Mouse (Mus musculus) kidney, postnatal 14 days (tissue): ENCODE data around the gene Kat2b.
"Not testable (repeated sequence)": the region's sequence is repeated elsewhere in the genome, so short reads cannot be mapped to it uniquely, and the experiment has no call there.

Source experiments
- DNase-seq: peaks from one replicate; pipeline ENCODE4 v3.0.0; 2022; ENCODE audit warnings: mixed read lengths

Gene Kat2b

DNA sequence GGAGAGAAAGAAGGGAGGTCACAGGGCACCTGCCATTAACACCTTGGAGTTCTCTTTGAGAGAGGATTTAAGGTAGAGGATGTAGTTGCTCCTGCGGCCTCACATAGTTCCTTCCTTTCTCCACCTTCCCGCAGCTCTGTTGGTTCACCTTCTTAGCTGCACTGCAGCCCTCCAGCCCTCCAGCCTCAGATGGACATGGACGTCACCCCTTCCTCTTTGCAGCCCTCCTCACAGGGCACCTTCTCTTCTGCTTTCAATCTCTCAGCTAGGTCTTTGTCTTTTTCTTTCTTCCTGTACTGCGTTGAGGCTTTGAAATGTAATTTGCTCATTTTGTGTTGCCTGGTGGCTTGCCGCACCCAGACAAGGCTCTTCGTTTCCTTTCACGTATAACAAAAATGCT lies 36.6 kb downstream of the Kat2b start:
- DNase-seq: not testable (repeated sequence)

DNA sequence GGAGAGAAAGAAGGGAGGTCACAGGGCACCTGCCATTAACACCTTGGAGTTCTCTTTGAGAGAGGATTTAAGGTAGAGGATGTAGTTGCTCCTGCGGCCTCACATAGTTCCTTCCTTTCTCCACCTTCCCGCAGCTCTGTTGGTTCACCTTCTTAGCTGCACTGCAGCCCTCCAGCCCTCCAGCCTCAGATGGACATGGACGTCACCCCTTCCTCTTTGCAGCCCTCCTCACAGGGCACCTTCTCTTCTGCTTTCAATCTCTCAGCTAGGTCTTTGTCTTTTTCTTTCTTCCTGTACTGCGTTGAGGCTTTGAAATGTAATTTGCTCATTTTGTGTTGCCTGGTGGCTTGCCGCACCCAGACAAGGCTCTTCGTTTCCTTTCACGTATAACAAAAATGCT lies 39.4 kb downstream of the Kat2b start:
- DNase-seq: not testable (repeated sequence)

DNA sequence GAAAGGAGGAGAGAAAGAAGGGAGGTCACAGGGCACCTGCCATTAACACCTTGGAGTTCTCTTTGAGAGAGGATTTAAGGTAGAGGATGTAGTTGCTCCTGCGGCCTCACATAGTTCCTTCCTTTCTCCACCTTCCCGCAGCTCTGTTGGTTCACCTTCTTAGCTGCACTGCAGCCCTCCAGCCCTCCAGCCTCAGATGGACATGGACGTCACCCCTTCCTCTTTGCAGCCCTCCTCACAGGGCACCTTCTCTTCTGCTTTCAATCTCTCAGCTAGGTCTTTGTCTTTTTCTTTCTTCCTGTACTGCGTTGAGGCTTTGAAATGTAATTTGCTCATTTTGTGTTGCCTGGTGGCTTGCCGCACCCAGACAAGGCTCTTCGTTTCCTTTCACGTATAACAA lies 42.3 kb downstream of the Kat2b start:
- not testable (repeated sequence) for DNase-seq

DNA sequence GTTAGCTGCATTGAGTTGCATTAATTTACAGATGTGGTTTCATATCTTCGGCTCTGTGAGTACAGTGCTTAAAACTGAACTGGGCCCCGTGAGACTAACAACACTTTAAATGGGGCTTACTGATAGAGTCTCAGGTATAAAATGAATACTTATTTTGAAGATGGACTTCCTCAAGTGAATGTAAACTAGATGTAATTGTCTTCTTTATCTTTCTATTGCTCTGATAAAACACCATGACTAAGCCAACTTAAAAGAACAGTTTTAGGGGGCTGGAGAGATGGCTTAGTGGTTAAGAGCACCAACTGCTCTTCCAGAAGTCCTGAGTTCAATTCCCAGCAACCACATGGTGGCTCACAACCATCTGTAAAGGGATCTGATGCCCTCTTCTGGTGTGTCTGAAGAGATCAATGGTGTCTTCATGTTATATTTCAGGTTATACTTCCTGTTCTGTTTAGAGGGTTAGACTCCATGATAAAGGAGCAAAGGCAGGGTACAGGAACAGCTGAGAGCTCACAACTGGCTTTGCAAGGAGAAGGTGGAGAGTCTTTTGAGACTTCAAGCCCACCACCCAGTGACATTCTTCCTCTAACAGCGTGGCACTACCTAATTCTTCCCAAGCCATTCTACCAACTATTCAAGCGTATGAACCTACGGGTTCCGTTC lies 50.8 kb downstream of the Kat2b start:
- no peak for DNase-seq

DNA sequence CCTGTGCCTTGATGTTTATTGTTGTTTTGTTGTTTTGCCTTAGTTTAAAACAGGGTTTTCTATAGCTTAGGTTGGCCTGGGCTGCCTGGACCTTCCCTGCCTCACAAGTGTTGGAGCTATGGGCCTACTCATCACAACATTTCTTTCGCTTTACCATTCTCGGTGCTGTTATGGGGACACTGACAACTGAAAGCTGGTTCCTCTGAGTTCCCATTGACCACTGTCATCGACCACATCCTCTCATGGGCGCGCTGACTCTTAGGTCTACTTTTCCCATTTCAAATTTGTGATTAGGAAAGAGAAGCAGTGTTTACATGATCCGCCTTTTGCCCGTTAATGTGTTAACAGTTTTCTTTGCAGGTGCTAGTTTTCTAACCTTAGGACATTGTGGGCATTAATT lies 51.7 kb downstream of the Kat2b start:
- DNase-seq: no peak

DNA sequence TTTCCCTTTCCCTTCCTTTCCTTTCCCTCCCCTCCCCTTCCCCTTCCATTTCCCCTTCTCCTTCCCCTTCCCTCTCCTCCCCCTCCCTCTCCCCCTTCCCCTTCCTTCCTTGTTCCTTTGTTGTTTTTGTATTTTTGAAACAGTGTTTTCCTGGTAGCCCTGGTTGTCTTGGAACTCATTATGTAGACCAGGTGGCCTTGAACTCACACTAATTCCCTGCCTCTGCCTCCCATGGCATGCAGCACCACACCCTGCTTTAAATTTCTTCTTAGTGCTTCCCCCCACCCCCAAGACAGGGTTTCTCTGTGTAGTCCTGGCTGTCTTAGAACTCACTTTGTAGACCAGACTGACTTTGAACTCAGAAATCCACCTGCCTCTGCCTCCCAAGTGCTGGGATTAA lies 52.7 kb downstream of the Kat2b start:
- no peak for DNase-seq

DNA sequence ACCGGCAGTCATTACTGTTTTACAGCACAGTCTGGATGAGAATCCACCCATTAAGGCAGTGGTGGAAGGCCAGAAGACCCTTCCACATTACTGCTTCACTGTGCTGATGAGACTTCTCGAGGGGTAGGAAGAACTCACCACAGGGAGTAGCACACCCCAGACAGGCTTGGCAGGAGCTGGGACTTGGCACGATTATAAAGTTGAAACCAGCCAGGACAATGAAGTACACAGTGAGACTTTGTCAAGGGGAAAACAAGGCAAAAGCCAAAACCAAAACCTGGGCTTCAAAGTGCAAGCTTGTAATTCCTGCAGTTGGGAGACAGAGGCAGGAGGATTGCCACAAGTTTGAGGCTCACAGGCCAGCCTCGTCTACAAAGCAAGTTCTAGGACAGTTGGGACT lies 54.0 kb downstream of the Kat2b start:
- no peak for DNase-seq

DNA sequence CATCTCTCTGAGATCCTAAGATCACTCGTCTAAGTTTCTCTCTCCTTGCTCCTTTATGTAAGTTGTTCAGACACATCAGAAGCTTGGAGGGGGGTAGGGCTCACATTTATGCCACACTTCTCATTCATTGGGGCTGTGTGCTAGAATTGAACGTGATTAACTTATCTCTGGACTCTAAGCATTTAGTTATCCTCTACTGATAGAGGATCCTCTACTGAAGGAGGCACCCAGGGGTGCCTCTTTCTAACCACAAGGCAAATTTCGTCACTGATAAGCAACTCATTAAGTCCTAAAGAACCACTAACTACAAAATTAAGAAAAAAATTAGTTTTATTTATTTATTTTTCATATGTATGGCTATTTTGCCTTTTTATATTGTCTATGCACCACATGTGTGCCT lies 55.5 kb downstream of the Kat2b start:
- no peak for DNase-seq

DNA sequence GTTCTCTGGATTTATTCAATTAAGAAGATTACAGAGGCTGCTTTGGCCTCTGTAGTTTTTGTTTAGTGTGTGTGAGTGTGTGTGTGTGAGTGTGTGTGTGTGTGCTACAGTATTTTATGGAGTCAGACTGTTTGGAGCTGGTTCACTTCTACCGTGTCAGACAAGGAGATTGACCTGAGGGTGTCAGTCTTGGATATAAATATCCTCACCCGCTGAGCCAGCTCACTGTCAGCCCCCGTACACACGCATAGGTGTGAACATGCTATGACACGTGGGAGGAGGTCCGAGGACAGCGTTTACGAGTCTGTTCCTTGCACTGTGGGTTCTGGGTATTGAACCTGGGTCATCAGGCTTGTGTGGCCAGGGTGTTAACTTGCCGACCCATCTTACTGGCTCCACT lies 57.1 kb downstream of the Kat2b start:
- no peak for DNase-seq

DNA sequence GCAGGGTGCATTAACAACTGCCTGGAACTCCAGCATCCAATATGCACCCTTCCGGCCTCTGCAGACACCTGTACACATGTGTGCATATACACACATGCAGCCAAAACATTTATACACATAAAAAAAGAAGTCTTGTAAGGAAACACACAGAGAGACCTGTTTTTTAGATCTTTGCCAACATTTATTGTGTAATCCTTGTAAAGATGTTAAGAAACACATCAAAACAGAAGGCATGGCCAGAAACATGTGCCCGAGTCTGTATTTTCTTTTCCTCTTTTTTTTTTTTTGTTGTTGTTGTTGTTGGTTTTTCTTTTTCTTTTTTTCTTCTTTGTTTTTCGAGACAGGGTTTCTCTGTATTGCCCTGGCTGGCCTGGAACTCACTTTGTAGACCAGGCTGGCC lies 59.5 kb downstream of the Kat2b start:
- DNase-seq: no peak

DNA sequence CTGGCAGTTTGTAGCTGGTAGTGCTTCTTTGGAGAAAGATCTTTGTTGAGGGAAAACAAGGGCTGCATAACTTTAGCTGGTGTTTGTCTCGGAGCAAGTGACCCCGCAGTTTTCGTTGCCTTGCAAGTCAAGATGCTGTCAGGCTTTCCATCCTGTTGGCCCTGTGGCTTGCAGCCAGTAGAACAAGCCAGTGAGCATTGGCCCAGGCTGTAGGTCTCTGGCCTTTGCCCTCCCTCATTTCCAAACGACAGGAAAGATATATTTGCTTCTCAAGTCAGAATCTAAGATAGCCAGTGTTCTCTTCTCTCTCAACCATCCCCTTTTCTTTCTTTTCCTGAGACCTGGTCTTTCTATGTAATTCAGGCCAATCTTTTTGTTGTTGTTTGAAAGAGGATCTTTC lies 60.8 kb downstream of the Kat2b start:
- DNase-seq: peak; percentile 43

DNA sequence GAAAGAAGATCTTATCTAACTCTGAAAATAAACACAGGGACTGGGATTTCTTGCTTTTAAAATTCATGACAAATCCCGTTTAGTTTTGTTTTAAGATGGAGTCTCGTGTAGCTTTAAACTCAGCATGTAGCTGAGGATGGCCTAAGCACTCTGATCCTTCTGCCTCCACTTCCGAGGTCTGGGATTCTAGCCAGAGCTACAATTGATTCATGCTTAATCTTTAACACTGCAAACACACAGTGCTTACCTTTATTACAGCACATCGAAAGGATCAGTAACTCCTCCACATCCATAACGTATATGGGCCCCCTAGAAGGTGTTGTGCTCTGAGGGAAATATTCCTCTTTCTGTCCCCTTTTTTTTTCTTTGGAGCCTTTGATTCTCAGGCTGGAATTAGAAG lies 61.5 kb downstream of the Kat2b start:
- no peak for DNase-seq

DNA sequence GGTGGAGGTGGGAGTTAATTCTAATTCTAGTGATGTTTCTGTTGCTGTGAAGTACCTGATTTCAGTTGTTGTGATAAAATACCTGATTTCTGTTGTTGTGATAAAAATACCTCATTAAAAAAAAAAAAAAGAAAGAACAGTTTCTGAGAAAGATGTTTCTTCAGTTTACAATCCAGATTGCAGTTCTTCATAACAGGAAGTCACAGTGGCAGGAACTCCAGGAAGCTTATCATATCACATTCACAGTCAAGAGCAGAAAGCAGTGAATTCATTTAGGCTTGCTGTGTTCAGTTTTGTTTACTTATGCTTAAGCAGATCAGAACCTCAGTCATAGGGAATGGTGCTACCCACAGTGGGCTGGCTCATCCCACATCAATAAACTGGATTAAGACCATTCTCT lies 64.7 kb downstream of the Kat2b start:
- no peak for DNase-seq

DNA sequence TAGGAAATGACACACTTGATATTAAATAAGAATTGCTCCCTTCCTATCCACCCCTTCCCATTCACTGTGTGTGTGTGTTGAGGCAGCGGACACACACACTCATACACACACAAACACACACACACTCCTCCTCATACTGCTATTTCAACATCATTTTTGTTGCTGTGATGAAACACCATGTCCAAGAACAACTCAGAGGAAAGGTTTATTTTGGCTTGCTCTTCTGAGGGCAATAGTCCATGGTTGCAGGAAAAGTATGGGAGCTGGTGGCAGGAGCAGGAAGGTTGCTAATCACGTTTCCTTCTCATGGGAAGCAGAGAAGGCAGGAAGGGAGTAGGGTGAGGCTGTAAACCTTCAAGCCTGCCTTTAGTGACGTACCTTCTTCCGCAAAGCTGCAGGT lies 76.7 kb downstream of the Kat2b start:
- DNase-seq: no peak

DNA sequence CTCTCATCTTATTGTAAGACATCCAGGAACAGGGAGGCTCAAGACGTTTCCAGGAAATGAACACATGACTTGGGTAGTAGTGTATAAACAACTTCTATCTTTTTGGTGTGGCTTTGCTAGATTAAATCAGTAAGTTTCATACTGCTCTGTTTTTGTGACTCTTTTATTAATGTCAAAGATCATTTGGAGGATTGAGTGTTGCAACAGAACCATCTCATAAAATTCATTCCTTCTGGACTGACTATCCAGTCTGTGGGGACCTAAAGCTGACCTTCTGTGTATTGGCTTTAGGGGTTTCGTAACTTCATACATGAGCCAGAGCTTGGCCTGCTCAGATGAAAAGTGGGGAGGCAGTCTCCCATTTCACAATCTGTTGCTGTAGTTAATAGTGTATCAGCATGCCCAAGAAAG lies 83.6 kb downstream of the Kat2b start:
- DNase-seq: peak; percentile 18

DNA sequence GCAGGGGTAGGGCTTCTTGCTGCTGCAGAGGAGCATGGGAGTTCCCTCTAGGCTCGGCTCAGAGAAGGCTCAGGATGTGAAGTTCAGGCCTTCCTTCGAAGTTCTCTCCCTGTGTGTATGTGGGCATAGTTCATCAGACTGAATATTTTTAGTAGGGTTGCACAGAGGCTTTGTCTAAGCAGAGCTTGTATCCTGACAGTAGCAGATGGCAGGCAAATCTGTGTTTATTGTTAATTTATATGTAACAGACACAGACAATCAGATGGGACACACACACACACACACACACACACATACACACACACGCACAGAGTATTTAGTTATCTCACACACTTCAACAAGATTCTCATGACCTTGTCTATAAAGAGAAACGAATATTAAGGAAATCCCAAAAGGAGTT lies 87.9 kb downstream of the Kat2b start:
- no peak for DNase-seq

DNA sequence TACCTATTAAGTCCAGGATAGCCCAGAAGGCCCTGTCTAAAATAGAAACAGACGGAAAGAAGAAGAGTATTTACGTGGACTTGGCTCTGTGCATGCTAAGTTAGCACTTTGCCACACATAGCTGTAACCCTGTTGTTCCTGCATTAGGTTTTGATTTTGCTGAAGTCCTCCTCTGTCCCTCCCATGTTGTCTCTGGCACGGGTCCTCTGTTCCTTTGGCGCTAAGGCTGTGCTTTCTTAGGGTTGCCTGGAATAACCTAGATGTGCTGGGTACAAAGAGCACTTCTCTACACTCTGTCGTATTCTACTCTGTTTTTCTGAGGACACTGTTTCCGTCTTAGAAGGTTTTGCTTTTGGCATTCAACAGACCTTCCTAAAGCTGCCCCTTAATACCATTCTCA lies 88.4 kb downstream of the Kat2b start:
- peak; percentile 21 for DNase-seq

DNA sequence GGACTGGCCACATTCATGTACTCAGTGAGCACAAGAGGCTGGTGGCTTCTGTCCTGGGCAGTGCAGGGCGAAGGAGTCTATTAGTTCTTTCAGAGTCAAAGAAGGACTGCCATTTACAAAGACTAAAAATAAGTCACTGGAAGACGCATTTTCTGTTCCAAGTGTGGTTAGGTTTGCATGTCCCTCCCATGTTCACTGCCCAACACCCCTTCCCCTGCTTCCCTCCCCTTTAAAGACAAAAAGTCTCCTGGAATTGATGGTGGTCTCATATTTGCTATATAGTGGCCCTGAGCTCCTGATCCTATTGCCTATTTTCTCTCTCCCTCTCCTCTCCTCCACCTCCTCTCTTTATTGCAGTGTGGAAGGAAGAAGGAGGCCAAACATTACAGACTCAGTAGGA lies 89.3 kb downstream of the Kat2b start:
- no peak for DNase-seq

DNA sequence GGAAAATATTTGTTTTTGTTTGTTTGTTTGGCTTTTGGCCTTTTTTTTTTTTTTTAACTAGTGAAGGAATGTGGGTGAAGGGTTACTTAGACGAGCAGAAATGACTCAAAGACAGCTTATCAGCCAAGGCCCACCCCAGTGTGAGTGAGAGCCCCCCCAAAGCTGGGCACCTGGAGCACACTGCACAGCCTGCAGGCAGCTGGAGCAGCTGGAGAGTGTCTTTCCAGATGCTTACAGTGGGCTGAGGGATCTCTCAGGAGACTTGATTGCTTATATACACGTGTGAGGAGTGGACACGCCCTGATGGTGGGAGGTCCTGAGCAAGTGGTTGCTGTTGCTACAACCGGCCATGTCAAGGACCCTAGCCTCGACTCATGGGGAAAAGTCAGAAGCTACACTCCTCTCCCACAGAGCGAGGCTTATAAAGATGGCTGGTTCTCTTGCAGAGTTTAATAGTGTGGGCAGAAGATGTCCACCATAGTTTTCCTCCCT lies 89.8 kb downstream of the Kat2b start:
- DNase-seq: no peak

DNA sequence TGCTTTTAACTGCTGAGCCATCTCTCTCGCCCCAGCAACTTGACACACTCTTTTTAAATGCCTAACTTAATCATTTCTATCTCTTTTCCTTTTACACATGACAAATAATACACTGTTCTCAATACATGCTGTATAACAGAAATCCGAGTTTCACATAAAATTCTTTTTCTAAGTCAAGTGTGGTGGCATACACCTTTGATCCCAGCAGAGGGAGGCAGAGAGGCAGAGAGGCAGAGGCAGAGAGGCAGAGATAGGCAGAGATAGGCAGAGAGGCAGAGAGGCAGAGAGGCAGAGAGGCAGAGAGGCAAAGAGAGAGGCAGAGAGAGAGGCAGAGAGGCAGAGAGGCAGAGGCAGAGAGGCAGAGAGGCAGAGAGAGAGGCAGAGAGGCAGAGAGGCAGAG lies 90.7 kb downstream of the Kat2b start:
- DNase-seq: not testable (repeated sequence)

DNA sequence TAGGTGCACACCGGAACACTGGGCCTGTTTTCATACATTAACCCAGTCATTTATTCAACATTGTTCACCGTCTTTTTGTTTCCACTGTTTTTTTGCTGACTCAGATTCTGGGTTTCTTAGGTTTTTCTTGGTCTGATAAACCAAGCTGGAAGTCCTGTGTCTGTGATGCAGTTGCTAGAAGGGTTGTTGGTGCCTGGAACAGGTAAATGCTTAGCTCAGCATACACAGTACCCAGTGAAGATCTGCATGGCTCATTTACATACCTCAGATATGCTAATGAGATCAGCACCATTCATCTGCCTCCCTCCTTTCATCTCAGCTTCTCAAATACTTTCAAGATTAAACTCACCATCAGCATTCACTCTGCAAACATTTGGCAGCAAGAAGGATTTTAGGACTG lies 92.0 kb downstream of the Kat2b start:
- DNase-seq: no peak

DNA sequence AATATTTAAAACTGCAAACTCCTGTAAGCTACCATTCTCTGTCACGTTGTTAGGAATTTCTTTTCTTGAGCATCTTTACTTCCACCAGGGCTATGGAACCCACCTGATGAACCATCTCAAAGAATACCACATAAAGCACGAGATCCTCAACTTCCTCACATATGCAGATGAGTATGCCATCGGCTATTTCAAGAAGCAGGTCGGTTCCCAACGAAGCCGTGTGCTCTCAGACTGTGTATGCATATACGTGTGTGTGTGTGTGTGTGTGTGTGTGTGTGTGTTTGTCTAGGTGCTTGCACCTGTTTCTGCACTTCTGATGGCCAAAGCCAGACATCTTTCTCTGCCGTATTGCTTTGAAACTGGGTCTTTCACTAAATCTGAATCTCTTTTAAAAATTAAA lies 92.6 kb downstream of the Kat2b start:
- no peak for DNase-seq

DNA sequence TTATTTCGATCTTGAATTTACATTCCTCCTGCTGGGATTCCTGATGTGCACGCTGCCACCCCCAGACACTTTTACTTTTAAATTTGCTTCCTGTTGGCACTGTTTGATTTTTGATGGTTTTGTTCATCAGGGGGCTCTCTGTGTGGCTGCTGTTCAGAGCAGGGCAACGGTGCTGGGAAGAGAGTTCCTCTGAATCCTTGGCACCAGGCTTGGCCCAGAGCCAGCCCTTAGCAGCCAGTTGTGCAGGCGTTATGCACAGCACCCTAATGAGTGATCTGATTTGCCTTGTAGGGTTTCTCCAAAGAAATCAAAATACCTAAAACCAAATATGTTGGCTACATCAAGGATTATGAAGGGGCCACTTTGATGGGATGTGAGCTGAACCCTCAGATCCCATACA lies 93.1 kb downstream of the Kat2b start:
- DNase-seq: peak; percentile 10

DNA sequence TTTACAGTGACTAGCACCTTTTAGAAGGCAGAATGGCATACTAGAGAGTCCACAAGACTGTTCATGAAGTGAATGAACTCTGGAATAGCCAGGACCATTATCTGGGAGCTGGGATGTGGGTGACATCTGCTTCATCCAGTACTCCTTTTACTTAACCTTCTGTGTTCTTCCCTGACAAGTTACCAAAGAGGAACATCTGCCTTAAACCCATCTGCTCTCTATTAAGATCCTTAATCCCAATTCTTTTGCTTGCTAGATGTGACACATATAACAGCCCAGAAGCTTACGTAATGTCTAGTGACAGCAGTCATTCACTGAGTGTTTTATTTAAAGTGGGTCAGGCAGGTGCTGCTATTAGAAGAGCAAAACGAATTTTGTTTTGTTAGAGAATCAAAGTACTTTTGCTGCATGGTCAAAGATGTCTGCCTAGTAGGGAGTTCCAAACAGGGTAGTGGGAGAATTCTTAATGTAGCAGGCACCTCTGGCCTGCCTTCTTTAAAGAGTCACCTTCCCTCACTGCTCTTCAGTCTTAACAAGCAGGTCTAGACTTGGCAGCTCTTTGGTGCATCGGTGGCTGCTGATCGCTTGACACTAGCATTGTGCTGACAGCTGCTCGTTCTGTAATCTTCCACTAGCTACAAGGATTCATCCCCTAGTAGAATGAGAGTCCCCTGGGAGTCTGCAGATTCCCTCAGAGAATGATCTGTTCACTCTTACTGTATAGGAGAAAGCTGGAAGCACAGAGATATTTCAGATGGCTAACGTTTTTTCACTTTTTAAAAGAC lies 94.6 kb downstream of the Kat2b start:
- DNase-seq: no peak

DNA sequence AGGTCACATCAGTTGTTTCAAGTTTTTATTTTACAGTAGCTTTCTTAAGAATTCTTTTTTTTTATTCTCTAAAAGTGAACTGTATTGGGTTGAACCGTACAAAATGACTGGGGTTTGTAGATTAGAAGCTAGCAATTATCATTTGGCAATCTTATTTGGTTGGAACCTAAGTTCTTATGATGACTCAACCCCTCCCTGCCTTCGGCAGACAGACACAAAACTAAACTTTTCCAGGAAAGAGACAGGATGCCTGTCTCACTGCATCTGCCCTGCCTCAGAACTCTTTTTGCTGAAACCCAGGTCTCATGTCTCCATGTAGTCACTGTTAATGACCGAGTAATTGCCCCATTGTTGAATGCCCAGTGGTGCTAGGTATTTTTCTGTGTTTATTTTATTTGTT lies 97.6 kb downstream of the Kat2b start:
- no peak for DNase-seq
